8 mouse cellular contexts compared by ENCODE assay signal in the genomic region with DNA sequence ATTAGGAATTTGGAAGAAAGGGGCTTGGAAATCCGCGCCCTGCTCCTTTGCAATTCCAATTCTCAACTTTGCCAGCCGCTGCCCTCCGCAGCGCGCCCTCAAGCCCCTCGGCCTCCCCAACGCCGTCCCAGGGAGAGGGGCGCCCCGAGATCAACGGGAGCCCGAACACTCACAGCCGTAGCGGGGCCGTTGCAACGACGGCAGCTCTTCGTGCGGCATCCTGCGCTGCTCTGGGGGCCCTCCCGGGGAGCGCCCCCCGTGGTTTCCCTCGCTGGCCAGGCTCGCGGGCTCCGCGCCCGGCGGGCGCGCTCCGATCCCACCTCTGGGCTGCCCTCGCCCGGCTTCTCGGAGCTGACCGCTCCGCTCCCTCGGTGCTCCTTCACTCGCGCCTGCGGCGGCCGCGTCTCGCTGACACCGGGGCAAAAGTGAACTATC. TPM values are rescaled to one million over a fixed set of nuclear protein-coding genes. Genes with fewer than 3 reads are reported as not detected.
DNase-seq lines count a peak whose midpoint lies in the region; ATAC-seq lines count a peak whose summit lies in the region.

Iqgap2 (minus strand) TSS at position 432 of the 435 bp plus-strand sequence.

- peak within 1 kb of the TSS; percentile 97 for H3K4me2 ChIP-seq in kidney, embryonic 16.5 days (replicated peaks; ENCODE audit: low read depth, low read length)
- H3K4me2 ChIP-seq in embryonic facial prominence, embryonic 13.5 days = peak within 1 kb of the TSS; percentile 97
- peak within 1 kb of the TSS; percentile 93 for H3K4me2 ChIP-seq in intestine, embryonic 16.5 days (ENCODE audit: low read depth, low read length)
- H3K4me2 ChIP-seq in midbrain, embryonic 11.5 days = peak within 1 kb of the TSS; percentile 99

- no peaks in the 10 kb centered on the region for H3K27me3 ChIP-seq in kidney, embryonic 16.5 days (ENCODE audit: insufficient read depth, low read length)
- H3K27me3 ChIP-seq in embryonic facial prominence, embryonic 13.5 days = 0 out of 2 replicates have a peak, but pooled peaks cover 2% of the 10 kb centered on the region
- no peaks in the 10 kb centered on the region for H3K27me3 ChIP-seq in intestine, embryonic 16.5 days (replicated peaks; ENCODE audit: control insufficient read depth, insufficient read depth, low read length)
- H3K27me3 ChIP-seq in midbrain, embryonic 11.5 days (ENCODE audit: control insufficient read depth, insufficient read depth, low read length) = no peaks in the 10 kb centered on the region

- peak; percentile 78 for ATAC-seq in kidney, embryonic 16.5 days (ENCODE audit: low FRiP score, low TSS enrichment)
- ATAC-seq in embryonic facial prominence, embryonic 13.5 days (ENCODE audit: insufficient number of reproducible peaks, insufficient read depth, low FRiP score, low TSS enrichment, low read depth) = peak; percentile 66
- peak; percentile 72 for ATAC-seq in intestine, embryonic 16.5 days
- peak; percentile 80 for ATAC-seq in midbrain, embryonic 11.5 days (ENCODE audit: low FRiP score)

- no peaks in the 10 kb centered on the region for H3K9me3 ChIP-seq in kidney, embryonic 16.5 days (ENCODE audit: low read length)
- H3K9me3 ChIP-seq in embryonic facial prominence, embryonic 13.5 days = no peaks in the 10 kb centered on the region
- H3K9me3 ChIP-seq in intestine, embryonic 16.5 days (ENCODE audit: control insufficient read depth, low read length) = no peaks in the 10 kb centered on the region
- no peaks in the 10 kb centered on the region for H3K9me3 ChIP-seq in midbrain, embryonic 11.5 days (ENCODE audit: control insufficient read depth, low read length)

- H3K4me1 ChIP-seq in kidney, embryonic 16.5 days (ENCODE audit: insufficient read depth, low read length) = peaks cover 15% of the 10 kb centered on the region
- H3K4me1 ChIP-seq in embryonic facial prominence, embryonic 13.5 days = peaks cover 13% of the 10 kb centered on the region
- peaks cover 6% of the 10 kb centered on the region; the same call in 1 of the 2 replicates for H3K4me1 ChIP-seq in intestine, embryonic 16.5 days (ENCODE audit: control insufficient read depth, insufficient read depth, low read length)
- peaks cover 12% of the 10 kb centered on the region for H3K4me1 ChIP-seq in midbrain, embryonic 11.5 days (ENCODE audit: control insufficient read depth, insufficient read depth, low read length)

- H3K27ac ChIP-seq in kidney, embryonic 16.5 days (ENCODE audit: low read length) = peak within 1 kb of the TSS; percentile 50; the same call in 1 of the 2 replicates
- H3K27ac ChIP-seq in embryonic facial prominence, embryonic 13.5 days = peak within 1 kb of the TSS; percentile 82
- peak within 1 kb of the TSS; percentile 91 for H3K27ac ChIP-seq in intestine, embryonic 16.5 days (ENCODE audit: low read length)
- peak within 1 kb of the TSS; percentile 71 for H3K27ac ChIP-seq in midbrain, embryonic 11.5 days (ENCODE audit: low read depth, low read length)

- DNase-seq in kidney, postnatal 4 days = no peak
- DNase-seq in T-cell, adult 2 months (ENCODE audit: low spot score) = peak; percentile 43
- DNase-seq in midbrain, embryonic 11.5 days (ENCODE audit: low spot score, missing footprints) = peak; percentile 96
- DNase-seq in frontal cortex, postnatal 25 days (ENCODE audit: low spot score in 2 of 2) = no peak
- no peak for DNase-seq in frontal cortex, postnatal 14 days (ENCODE audit: low spot score in 2 of 2)

- peak within 1 kb of the TSS; percentile 79 for H3K9ac ChIP-seq in kidney, embryonic 16.5 days (replicated peaks; ENCODE audit: low read length)
- peak within 1 kb of the TSS; percentile 86 for H3K9ac ChIP-seq in embryonic facial prominence, embryonic 13.5 days
- peak within 1 kb of the TSS; percentile 94 for H3K9ac ChIP-seq in intestine, embryonic 16.5 days (ENCODE audit: low read depth, low read length)
- peak within 1 kb of the TSS; percentile 94 for H3K9ac ChIP-seq in midbrain, embryonic 11.5 days (ENCODE audit: low read length)

- 0% methylated on average over 37 of the region's 48 CpGs for WGBS in kidney, embryonic 16.5 days
- under 1% methylated on average over 48 of the region's 48 CpGs for WGBS in embryonic facial prominence, embryonic 13.5 days
- WGBS in intestine, embryonic 16.5 days = under 1% methylated on average over 48 of the region's 48 CpGs
- under 1% methylated on average over 42 of the region's 48 CpGs for WGBS in midbrain, embryonic 11.5 days

- peak within 1 kb of the TSS; percentile 78 for H3K4me3 ChIP-seq in kidney, embryonic 16.5 days (ENCODE audit: low read length)
- peak within 1 kb of the TSS; percentile 78 for H3K4me3 ChIP-seq in embryonic facial prominence, embryonic 13.5 days
- H3K4me3 ChIP-seq in intestine, embryonic 16.5 days (ENCODE audit: low read length) = peak within 1 kb of the TSS; percentile 95
- peak within 1 kb of the TSS; percentile 87 for H3K4me3 ChIP-seq in midbrain, embryonic 11.5 days (ENCODE audit: low read depth, low read length)

- no peaks in the 10 kb centered on the region for H3K36me3 ChIP-seq in kidney, embryonic 16.5 days (ENCODE audit: insufficient read depth, low read length)
- H3K36me3 ChIP-seq in embryonic facial prominence, embryonic 13.5 days = no peaks in the 10 kb centered on the region
- no peaks in the 10 kb centered on the region for H3K36me3 ChIP-seq in intestine, embryonic 16.5 days (ENCODE audit: control insufficient read depth, insufficient read depth, low read length)
- no peaks in the 10 kb centered on the region for H3K36me3 ChIP-seq in midbrain, embryonic 11.5 days (ENCODE audit: control insufficient read depth, insufficient read depth, low read length)

RNA-seq across cellular contexts. Expression of gene Iqgap2, which starts in this region (rescaled TPM):
- 10.5 and 11.2 TPM in 2 replicates for polyA plus RNA-seq in kidney, embryonic 16.5 days (2015; fragmentation: Nextera tagmentation; extraction: Ambion mirVana)
- 15.1 and 16.5 TPM in 2 replicates for polyA plus RNA-seq in embryonic facial prominence, embryonic 13.5 days (2015; fragmentation: Nextera tagmentation; extraction: Ambion mirVana)
- 29.4 and 32.5 TPM in 2 replicates for polyA plus RNA-seq in intestine, embryonic 16.5 days (2015; fragmentation: Nextera tagmentation; extraction: Ambion mirVana)
- polyA plus RNA-seq in midbrain, embryonic 11.5 days (2014; fragmentation: Nextera tagmentation; extraction: Ambion mirVana) = 18.5 and 19.9 TPM in 2 replicates

Comparison
In these comparisons a context has a peak if more than half of its experiments do, and no peak if none do; other contexts are left out.
1. DNase-seq: peak in T-cell, adult 2 months (single experiment) and midbrain, embryonic 11.5 days (single experiment); none in kidney, postnatal 4 days (0 of 2), frontal cortex, postnatal 25 days (0 of 2) and frontal cortex, postnatal 14 days (0 of 2).
2. Peak in every context shown above with its lines, with median percentiles within 50 percentile points of each other: ATAC-seq, H3K27ac ChIP-seq, H3K4me2 ChIP-seq, H3K4me3 ChIP-seq and H3K9ac ChIP-seq.